Mouse (Mus musculus) heart, embryonic 13.5 days (tissue): ENCODE measurements around the gene Patl2. TPM values are rescaled to one million over a fixed set of nuclear protein-coding genes. Genes with fewer than 3 reads are reported as not detected.
A peak's percentile ranks its signal among the peaks of the same experiment; 100 is the strongest.

Experiments
- ATAC-seq: fragments of 200-750 bp; cut with Nextera tagmentation; 2 replicates; pipeline ENCODE4 v1.8.0; 2017; ENCODE audit warnings: moderate TSS enrichment; ENCODE audit not compliant: insufficient number of reproducible peaks, low FRiP score, low TSS enrichment; ENCODE audit errors: extremely low read depth
- H3K27ac ChIP-seq: fragments of 300-500 bp; sonication (generic); replicated peaks from 2 replicates; pipeline ENCODE4 v1.5.1; 2015; ENCODE audit warnings: moderate library complexity, mild to moderate bottlenecking, inconsistent platforms
- H3K27me3 ChIP-seq: fragments of 300-500 bp; sonication (generic); replicated peaks from 2 replicates; pipeline ENCODE4 v1.6.1; 2015; ENCODE audit warnings: mild to moderate bottlenecking, inconsistent platforms
- H3K36me3 ChIP-seq: fragments of 300-500 bp; sonication (generic); 2 replicates; pipeline ENCODE4 v1.6.1; 2015; ENCODE audit warnings: mild to moderate bottlenecking, inconsistent platforms
- H3K4me1 ChIP-seq: fragments of 300-500 bp; sonication (generic); 2 replicates; pipeline ENCODE4 v1.6.1; 2015; ENCODE audit warnings: inconsistent platforms
- H3K4me2 ChIP-seq: fragments of 300-500 bp; sonication (generic); 2 replicates; pipeline ENCODE4 v1.6.1; 2015; ENCODE audit warnings: inconsistent platforms, mild to moderate bottlenecking, moderate library complexity
- H3K4me3 ChIP-seq: fragments of 300-500 bp; sonication (generic); 2 replicates; pipeline ENCODE4 v1.5.1; 2015; ENCODE audit warnings: moderate library complexity, mild to moderate bottlenecking, inconsistent platforms
- H3K9ac ChIP-seq: fragments of 300-500 bp; sonication (generic); 2 replicates; pipeline ENCODE4 v1.6.1; 2015; ENCODE audit warnings: inconsistent platforms, mild to moderate bottlenecking, moderate library complexity
- H3K9me3 ChIP-seq: fragments of 300-500 bp; sonication (generic); 2 replicates; pipeline ENCODE4 v1.6.1; 2016; ENCODE audit warnings: inconsistent platforms
- WGBS: fragments of 180-500 bp; shearing (Covaris S2); methylation state at CpG from one replicate; pipeline ENCODE4 v1.1.7; 2015; ENCODE audit warnings: mixed read lengths; 5-methylcytosine and 5-hydroxymethylcytosine counted together
- polyA plus RNA-seq: library from polyadenylated mRNA; unstranded; fragments of >200 nt; fragmentation: Nextera tagmentation; extraction: Ambion mirVana; gene quantifications from 2 replicates; pipeline ENCODE4 v1.2.1, GENCODE M21; 2015

Gene Patl2
- polyA plus RNA-seq, 1 experiment from 2014 or later = not detected

DNA sequence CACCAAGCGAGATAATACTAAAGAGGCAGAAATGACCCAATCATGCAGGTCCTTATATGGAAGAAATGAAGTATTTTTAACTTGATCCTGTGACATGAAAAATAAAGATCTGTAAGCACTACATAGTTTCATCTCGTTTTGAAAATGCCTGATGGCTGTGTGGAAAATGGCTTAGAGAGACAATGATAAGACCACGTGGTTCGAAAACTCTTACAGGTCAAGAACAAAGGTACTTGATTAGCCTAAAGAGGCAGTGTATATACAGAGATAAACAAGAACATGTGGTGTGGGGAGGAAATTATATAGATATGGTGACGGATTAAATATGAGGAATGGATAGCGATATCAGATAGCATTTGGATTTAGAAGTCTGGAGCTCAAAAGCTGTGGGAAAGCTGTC lies 14.7 kb downstream of the Patl2 start:
- ATAC-seq = no peak
- Histone ChIP-seq H3K9me3 (no peaks in the 10 kb centered on the region), H3K9ac (no peak overlapping the region), H3K36me3 (no peaks in the 10 kb centered on the region), H3K27ac (no peak overlapping the region), H3K4me2 (no peak overlapping the region), H3K4me3 (no peak overlapping the region), H3K27me3 (no peaks in the 10 kb centered on the region), H3K4me1 (no peaks in the 10 kb centered on the region)
- 60% methylated on average over 6 of the region's 6 CpGs for WGBS

DNA sequence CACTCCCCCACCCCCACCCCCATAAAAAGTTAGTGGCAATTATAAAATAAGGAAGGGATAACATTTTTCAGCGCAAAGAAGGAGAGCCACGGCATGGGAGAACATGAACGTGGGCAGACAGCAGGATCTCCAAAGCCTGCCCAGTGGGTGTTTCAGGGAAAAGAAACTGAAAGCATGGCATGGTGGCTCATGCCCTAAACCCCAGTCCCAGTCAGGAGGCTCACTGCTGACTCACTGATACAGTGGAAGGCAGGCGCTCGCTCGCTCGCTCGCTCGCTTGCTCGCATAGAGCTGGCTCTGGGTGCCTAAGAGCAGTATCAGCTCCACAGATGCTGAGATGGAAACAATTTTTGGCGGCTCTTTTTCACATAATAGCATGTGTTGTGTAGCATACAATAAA lies 21.7 kb downstream of the Patl2 start:
- H3K4me2 ChIP-seq = no peak overlapping the region
- no peak for ATAC-seq
- WGBS = 65% methylated on average over 11 of the region's 11 CpGs

DNA sequence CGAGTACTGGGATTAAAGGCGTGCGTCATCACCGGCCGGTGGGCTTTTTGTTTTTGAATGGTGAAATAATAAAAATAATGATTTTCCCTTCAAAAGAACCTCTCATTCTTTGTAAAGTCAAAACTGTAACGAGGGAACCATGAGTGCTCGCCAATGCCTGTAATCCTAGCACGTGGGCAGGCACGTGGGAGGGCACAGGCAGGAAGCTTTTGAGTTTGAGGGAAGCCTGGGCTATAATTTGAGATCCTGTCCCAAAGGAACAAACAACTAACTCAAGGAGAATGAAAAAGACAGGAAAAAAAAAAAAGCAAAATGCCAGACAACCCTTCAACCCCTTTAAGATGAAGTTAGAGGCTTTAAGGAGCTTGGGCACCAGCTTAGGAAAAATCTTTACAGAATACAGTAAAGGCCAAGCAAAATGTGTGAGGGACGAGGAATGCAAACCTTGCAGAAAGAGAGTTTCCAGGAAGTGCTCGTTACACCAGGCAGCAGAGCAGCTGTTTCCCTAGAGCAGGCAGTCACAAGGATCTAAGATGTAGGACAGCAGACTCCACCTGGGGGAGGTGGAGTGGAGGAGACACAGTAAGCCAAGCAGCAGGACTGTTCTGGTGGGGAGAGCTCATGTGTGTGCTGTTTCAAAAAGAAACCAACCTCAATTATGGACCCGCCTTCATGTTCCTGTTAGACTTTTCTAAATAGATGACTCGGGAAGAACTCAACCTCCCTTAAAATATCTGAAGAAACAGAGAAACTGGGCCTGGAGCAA lies 22.4 kb downstream of the Patl2 start:
- H3K27me3 ChIP-seq = no peaks in the 10 kb centered on the region
- no peaks in the 10 kb centered on the region for H3K36me3 ChIP-seq
- no peak overlapping the region; the same call in 1 of the 2 replicates for H3K27ac ChIP-seq
- 67% methylated on average over 13 of the region's 13 CpGs for WGBS
- H3K9me3 ChIP-seq = no peaks in the 10 kb centered on the region
- no peak overlapping the region for H3K4me2 ChIP-seq
- H3K9ac ChIP-seq = no peak overlapping the region
- no peak overlapping the region for H3K4me3 ChIP-seq
- H3K4me1 ChIP-seq = peaks cover 28% of the 10 kb centered on the region
- ATAC-seq = no peak

More for the DNA sequence above, 21.7 kb downstream of the Patl2 start:
- Histone ChIP-seq H3K27ac (no peak overlapping the region), H3K4me1 (peaks cover 23% of the 10 kb centered on the region), H3K9me3 (no peaks in the 10 kb centered on the region), H3K9ac (no peak overlapping the region), H3K4me3 (no peak overlapping the region), H3K27me3 (no peaks in the 10 kb centered on the region), H3K36me3 (no peaks in the 10 kb centered on the region)

DNA sequence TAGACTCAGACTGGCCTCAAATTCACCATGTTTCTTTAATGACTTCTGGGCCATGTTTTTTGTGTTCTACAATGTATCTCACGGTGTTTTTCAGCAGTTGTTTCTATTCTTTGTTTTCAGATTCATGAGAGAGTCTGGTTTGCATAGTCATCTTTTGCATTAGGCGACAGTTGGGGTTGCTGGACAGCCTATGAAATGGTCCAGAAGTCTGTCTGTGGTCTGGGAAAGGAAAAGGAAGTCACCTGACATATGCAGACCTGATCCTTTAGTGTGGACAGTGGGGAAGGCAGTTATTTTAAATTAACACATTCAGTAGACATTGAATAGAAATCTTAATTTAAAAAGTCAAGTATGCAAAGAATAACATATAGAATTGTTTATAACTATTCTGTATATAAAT lies 23.5 kb downstream of the Patl2 start:
- no peak overlapping the region for H3K9ac ChIP-seq
- peaks cover 34% of the 10 kb centered on the region for H3K4me1 ChIP-seq
- ATAC-seq = no peak
- H3K27ac ChIP-seq = no peak overlapping the region
- WGBS = 88% methylated on average over 2 of the region's 2 CpGs
- H3K27me3 ChIP-seq = no peaks in the 10 kb centered on the region
- no peaks in the 10 kb centered on the region for H3K9me3 ChIP-seq
- no peak overlapping the region for H3K4me2 ChIP-seq
- no peaks in the 10 kb centered on the region for H3K36me3 ChIP-seq
- H3K4me3 ChIP-seq = no peak overlapping the region

DNA sequence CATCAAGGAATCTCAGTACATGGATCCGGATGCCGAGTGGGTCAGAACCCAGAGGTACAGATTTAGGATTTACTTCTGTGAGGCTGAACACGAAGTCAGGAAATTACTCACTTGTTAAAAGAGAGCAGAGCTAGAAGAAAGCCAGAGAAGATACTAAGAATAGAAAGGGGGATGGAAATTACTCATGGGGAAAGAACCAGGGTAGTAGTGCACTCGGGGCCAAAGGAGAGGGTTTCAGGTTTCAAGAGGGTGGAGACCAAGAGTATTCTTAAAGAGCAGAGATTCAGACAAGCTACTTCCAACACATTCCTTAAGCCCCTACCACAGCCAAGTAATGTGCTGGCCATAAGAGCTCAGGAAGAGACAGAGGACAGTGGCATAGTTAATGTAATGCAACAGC lies 24.4 kb downstream of the Patl2 start:
- H3K9me3 ChIP-seq = no peaks in the 10 kb centered on the region
- WGBS = 10% methylated on average over 4 of the region's 4 CpGs
- peak overlapping the region; percentile 47; the same call in 1 of the 2 replicates for H3K9ac ChIP-seq
- peak overlapping the region; percentile 46 for H3K4me2 ChIP-seq
- no peak for ATAC-seq
- H3K4me3 ChIP-seq = no peak overlapping the region
- 0 out of 2 replicates have a peak, but pooled peaks cover 4% of the 10 kb centered on the region for H3K36me3 ChIP-seq
- H3K4me1 ChIP-seq = peaks cover 34% of the 10 kb centered on the region
- H3K27me3 ChIP-seq = no peaks in the 10 kb centered on the region
- H3K27ac ChIP-seq = peak overlapping the region; percentile 71

DNA sequence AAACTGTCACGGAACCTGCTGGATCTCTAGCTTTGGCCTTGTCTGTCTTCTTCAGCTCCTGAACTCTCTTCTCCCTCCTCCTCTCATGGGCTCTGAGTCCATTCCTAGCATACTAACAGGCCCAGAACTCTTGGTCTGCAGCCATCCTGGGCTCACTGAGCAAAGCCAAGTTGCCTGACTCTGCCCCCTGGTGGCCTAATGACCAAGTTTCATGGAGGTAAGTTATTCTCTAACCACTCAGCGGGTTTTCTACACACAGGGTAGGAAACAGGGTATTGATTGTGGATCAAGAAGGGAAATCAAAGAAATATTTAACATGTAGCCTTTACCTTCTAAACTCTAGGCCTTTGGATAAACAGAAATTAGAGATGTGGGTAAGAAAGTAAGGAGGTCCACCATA lies 25.3 kb downstream of the Patl2 start, which contains the start of gene Trim69:
Gene Trim69, plus strand, starts transcription at position 21 of the 400 bp plus-strand sequence.
- H3K4me1 ChIP-seq = peaks cover 34% of the 10 kb centered on the region
- H3K27me3 ChIP-seq = no peaks in the 10 kb centered on the region
- H3K4me2 ChIP-seq = peak within 1 kb of the TSS; percentile 46
- 33% methylated on average over 2 of the region's 2 CpGs for WGBS
- no peak within 1 kb of the TSS for H3K4me3 ChIP-seq
- H3K9ac ChIP-seq = peak within 1 kb of the TSS; percentile 47; the same call in 1 of the 2 replicates
- ATAC-seq = no peak
- H3K9me3 ChIP-seq = no peaks in the 10 kb centered on the region
- H3K27ac ChIP-seq = peak within 1 kb of the TSS; percentile 71
- H3K36me3 ChIP-seq = 0 out of 2 replicates have a peak, but pooled peaks cover 6% of the 10 kb centered on the region

DNA sequence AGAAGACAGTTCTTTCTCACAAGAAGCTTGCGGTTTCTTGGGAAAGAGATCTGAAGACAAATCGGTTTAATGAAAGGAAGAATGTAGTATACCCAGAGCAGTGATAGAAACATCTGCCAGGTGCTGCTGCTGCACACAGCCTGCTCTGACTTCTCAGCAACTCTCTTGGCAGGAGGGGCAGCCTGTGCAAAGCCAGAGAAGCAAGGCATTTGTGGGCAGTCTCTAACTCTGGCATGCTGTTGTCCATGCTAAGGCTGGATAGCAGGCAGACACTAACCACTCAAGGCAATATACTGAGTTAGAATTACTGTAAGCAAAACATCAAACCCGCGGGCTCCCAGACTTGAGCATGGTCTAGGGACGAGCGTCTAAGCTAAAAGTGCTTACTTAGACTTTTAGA lies 26.3 kb downstream of the Patl2 start:
- Histone ChIP-seq H3K9ac (no peak overlapping the region), H3K4me3 (no peak overlapping the region), H3K4me2 (no peak overlapping the region), H3K27ac (no peak overlapping the region), H3K9me3 (no peaks in the 10 kb centered on the region), H3K36me3 (peaks cover 14% of the 10 kb centered on the region), H3K27me3 (no peaks in the 10 kb centered on the region), H3K4me1 (peaks cover 34% of the 10 kb centered on the region)
- ATAC-seq = no peak
- WGBS = 83% methylated on average over 6 of the region's 6 CpGs

DNA sequence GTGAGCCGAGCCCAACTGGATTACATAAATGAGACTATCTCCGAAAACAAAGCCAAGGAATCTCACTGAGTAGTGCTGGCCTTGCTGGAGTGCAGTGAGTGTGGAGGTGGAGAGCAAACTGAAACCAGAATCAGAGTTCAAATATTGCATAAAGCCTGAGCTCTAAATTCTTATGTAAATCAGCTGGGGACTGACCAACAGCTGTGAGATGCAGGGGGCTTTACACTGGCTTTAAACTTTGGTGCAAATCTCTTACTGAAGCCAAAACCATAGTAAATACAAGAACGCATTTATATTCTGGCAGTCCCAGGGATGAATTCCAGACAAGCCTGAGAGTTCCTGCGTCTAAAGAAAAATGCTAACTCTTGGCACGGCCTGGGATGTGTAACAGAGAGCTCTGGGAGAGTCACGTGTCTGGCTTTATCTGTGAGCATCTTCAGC lies 27.6 kb downstream of the Patl2 start:
- Histone ChIP-seq H3K27me3 (no peaks in the 10 kb centered on the region), H3K4me2 (peak overlapping the region; percentile 9; the same call in 1 of the 2 replicates), H3K9me3 (no peaks in the 10 kb centered on the region), H3K4me1 (peaks cover 26% of the 10 kb centered on the region), H3K4me3 (no peak overlapping the region), H3K36me3 (peaks cover 23% of the 10 kb centered on the region), H3K27ac (peak overlapping the region; percentile 21; the same call in 1 of the 2 replicates), H3K9ac (no peak overlapping the region)
- 26% methylated on average over 6 of the region's 6 CpGs for WGBS
- no peak for ATAC-seq

DNA sequence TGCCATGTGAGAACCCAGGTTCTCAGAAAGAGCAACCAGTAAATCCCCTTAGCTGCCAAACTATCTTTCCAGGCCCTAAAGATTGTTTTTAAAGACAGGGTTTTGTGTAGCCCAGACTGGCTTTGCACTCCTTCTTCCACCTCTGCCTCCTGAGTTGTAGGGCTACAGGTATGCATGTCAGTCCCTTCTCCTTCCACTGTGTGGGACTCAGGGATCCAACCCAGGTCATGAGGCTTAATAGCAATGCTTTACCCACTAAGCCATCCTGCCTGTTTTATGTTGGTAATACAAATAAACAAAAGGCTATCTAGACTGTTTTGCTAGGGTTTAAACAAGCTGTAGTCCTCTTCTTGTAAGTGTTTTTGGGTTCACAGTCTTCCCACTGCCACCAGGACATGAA lies 28.4 kb downstream of the Patl2 start:
- ATAC-seq = no peak

DNA sequence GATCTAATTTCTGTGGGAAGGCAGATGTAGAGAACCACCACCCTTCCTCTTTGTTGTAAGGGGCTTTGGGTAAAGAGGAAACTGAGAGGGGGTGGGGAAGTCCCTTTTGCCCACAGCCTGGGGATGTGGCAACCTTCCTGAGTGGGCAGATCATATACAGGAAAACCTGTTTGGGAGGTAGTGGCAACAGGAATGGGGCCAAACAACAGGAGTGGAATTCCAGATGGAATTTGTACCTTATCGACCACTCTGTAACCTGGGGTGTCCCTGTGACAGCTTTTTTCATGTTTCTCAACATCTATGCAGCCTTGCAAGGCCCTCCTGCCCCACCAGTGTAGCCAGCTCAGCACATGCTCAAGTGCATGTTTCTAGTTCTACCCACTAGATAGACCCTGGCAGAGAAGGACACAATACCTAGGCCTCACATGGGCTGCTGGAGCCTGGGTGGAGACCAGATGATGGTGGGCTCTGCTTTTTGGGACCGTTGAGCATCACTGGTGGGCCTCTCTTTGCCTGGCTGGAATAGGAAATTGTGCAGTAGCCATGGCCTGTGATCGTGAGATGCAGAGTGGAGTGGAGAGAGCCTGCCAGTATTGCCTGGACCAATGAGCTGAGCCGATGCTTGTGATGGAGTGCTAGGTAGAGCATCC lies 29.8 kb downstream of the Patl2 start:
- Histone ChIP-seq H3K4me1 (peaks cover 17% of the 10 kb centered on the region), H3K36me3 (peaks cover 43% of the 10 kb centered on the region), H3K27me3 (no peaks in the 10 kb centered on the region), H3K9ac (no peak overlapping the region), H3K4me2 (no peak overlapping the region), H3K9me3 (no peaks in the 10 kb centered on the region), H3K27ac (no peak overlapping the region), H3K4me3 (no peak overlapping the region)
- no peak for ATAC-seq
- 84% methylated on average over 4 of the region's 4 CpGs for WGBS

More for the DNA sequence above, 28.4 kb downstream of the Patl2 start:
- no peaks in the 10 kb centered on the region for H3K9me3 ChIP-seq
- no peak overlapping the region for H3K27ac ChIP-seq
- no peak overlapping the region for H3K4me3 ChIP-seq
- H3K27me3 ChIP-seq = no peaks in the 10 kb centered on the region
- peaks cover 30% of the 10 kb centered on the region for H3K36me3 ChIP-seq
- peaks cover 26% of the 10 kb centered on the region for H3K4me1 ChIP-seq
- H3K4me2 ChIP-seq = no peak overlapping the region
- H3K9ac ChIP-seq = no peak overlapping the region

DNA sequence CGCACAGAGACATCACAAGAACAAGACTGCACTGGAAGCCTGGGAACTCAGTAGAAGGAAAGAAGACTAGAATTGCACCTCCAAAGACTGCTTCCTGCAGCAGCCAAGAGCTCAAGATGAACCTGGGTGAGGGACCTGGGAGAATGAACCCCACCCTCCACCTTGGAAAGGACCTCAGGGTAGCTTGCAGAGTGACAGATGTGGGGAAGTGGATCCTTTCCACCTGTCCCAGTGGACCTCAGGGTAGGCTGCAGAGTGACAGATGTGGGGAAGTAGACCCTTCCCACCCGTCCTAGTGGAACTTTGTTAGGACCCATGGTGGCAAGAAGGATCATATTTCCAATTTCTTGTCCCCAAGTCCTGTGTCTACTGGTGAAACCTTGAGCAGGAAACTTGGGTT lies 30.7 kb downstream of the Patl2 start:
- Histone ChIP-seq H3K36me3 (peaks cover 47% of the 10 kb centered on the region), H3K4me1 (peaks cover 11% of the 10 kb centered on the region), H3K4me2 (no peak overlapping the region), H3K27ac (no peak overlapping the region), H3K27me3 (no peaks in the 10 kb centered on the region), H3K4me3 (no peak overlapping the region), H3K9ac (no peak overlapping the region), H3K9me3 (no peaks in the 10 kb centered on the region)
- WGBS = 81% methylated on average over 2 of the region's 2 CpGs
- ATAC-seq = no peak
